Comparison of ENCODE assay signal across 10 mouse cellular contexts in genomic region chr7:49190231-49190985, GRCm38 (mm10).
DNase-seq lines count a peak whose midpoint lies in the region; ATAC-seq and TF ChIP-seq lines count a peak whose summit lies in the region.
"Had no signal": no experiment of that assay in that cellular context is flagged by ENCODE, and none has a peak within 500 bp of the region (broad histone marks: within the 10 kb centered on the region; RNA-seq: fewer than 3 reads in every experiment).

No protein-coding gene starts in this region.

- H3K4me2 ChIP-seq in hindbrain, embryonic 12.5 days (replicated peaks) = no peak overlapping the region
- H3K4me2 ChIP-seq in midbrain, embryonic 12.5 days (replicated peaks) = no peak overlapping the region
- H3K4me2 ChIP-seq in intestine, embryonic 15.5 days (replicated peaks) = no peak overlapping the region
- no peak overlapping the region for H3K4me2 ChIP-seq in stomach, postnatal 0 days (replicated peaks; ENCODE audit: low read depth)

- DNase-seq in hindbrain, embryonic 10.5 days (ENCODE audit: low spot score) = no peak
- peak; percentile 95 for DNase-seq in brain, adult 2 months (ENCODE audit: low read depth, low spot score)
- DNase-seq in thymus, postnatal 4 days = no peak
- DNase-seq in stomach, postnatal 0 days (ENCODE audit: low spot score) = no peak
- DNase-seq: heart, adult 11 months had no signal

- no peaks in the 10 kb centered on the region for H3K9me3 ChIP-seq in hindbrain, embryonic 12.5 days (replicated peaks)
- H3K9me3 ChIP-seq in hindbrain, embryonic 10.5 days = no peaks in the 10 kb centered on the region
- H3K9me3 ChIP-seq in midbrain, embryonic 12.5 days = no peaks in the 10 kb centered on the region
- no peaks in the 10 kb centered on the region for H3K9me3 ChIP-seq in intestine, embryonic 15.5 days
- H3K9me3 ChIP-seq in stomach, postnatal 0 days (ENCODE audit: control insufficient read depth, low read length) = no peaks in the 10 kb centered on the region

- no peak for TF ChIP-seq EP300 in stomach, postnatal 0 days (optimal IDR thresholded peaks at IDR 0.05)

- TF ChIP-seq CTCF in stomach, postnatal 0 days (IDR thresholded peaks at IDR 0.05; ENCODE audit: low read depth) = no peak

- H3K36me3 ChIP-seq in hindbrain, embryonic 12.5 days = no peaks in the 10 kb centered on the region
- H3K36me3 ChIP-seq in hindbrain, embryonic 10.5 days = no peaks in the 10 kb centered on the region
- H3K36me3 ChIP-seq in midbrain, embryonic 12.5 days = no peaks in the 10 kb centered on the region
- no peaks in the 10 kb centered on the region for H3K36me3 ChIP-seq in intestine, embryonic 15.5 days
- no peaks in the 10 kb centered on the region for H3K36me3 ChIP-seq in stomach, postnatal 0 days (ENCODE audit: control insufficient read depth, insufficient read depth, low read length)

- 80% methylated on average over 4 of the region's 4 CpGs for WGBS in hindbrain, embryonic 12.5 days
- WGBS in hindbrain, embryonic 10.5 days = 83% methylated on average over 4 of the region's 4 CpGs
- 78% methylated on average over 4 of the region's 4 CpGs for WGBS in midbrain, embryonic 12.5 days
- 69% methylated on average over 4 of the region's 4 CpGs for WGBS in intestine, embryonic 15.5 days
- 63% methylated on average over 4 of the region's 4 CpGs for WGBS in stomach, postnatal 0 days

- no peaks in the 10 kb centered on the region for H3K27me3 ChIP-seq in hindbrain, embryonic 12.5 days
- no peaks in the 10 kb centered on the region for H3K27me3 ChIP-seq in hindbrain, embryonic 10.5 days (ENCODE audit: insufficient read depth, poor library complexity, severe bottlenecking)
- no peaks in the 10 kb centered on the region for H3K27me3 ChIP-seq in midbrain, embryonic 12.5 days
- no peaks in the 10 kb centered on the region for H3K27me3 ChIP-seq in intestine, embryonic 15.5 days (replicated peaks)
- no peaks in the 10 kb centered on the region for H3K27me3 ChIP-seq in stomach, postnatal 0 days (ENCODE audit: control insufficient read depth, insufficient read depth, low read length)

- peaks cover 46% of the 10 kb centered on the region for H3K4me1 ChIP-seq in hindbrain, embryonic 12.5 days
- H3K4me1 ChIP-seq in hindbrain, embryonic 10.5 days (replicated peaks) = peaks cover 29% of the 10 kb centered on the region
- H3K4me1 ChIP-seq in midbrain, embryonic 12.5 days = peaks cover 33% of the 10 kb centered on the region
- H3K4me1 ChIP-seq in intestine, embryonic 15.5 days (replicated peaks) = peaks cover 5% of the 10 kb centered on the region; the same call in 1 of the 2 replicates
- no peaks in the 10 kb centered on the region for H3K4me1 ChIP-seq in stomach, postnatal 0 days (replicated peaks; ENCODE audit: control insufficient read depth, insufficient read depth)

- H3K9ac ChIP-seq in hindbrain, embryonic 12.5 days = no peak overlapping the region
- H3K9ac ChIP-seq in midbrain, embryonic 12.5 days (replicated peaks) = no peak overlapping the region
- H3K9ac ChIP-seq in intestine, embryonic 15.5 days = no peak overlapping the region
- no peak overlapping the region for H3K9ac ChIP-seq in stomach, postnatal 0 days (ENCODE audit: low read length)

- ATAC-seq in hindbrain, embryonic 12.5 days (ENCODE audit: low FRiP score) = peak; percentile 8; the same call in 1 of the 2 replicates
- peak; percentile 60 for ATAC-seq in common myeloid progenitor, adult 5-6 weeks (replicated peaks; ENCODE audit: low read depth, poor library complexity, severe bottlenecking)
- no peak for ATAC-seq in midbrain, embryonic 12.5 days (ENCODE audit: low FRiP score, low read depth)
- no peak for ATAC-seq in intestine, embryonic 15.5 days
- ATAC-seq in stomach, postnatal 0 days (ENCODE audit: low FRiP score, low TSS enrichment) = no peak
- ATAC-seq: inflammation-experienced regulatory T-cells, adult 6 months had no signal

- no peak overlapping the region for H3K4me3 ChIP-seq in hindbrain, embryonic 12.5 days
- no peak overlapping the region for H3K4me3 ChIP-seq in hindbrain, embryonic 10.5 days
- no peak overlapping the region for H3K4me3 ChIP-seq in midbrain, embryonic 12.5 days
- H3K4me3 ChIP-seq in intestine, embryonic 15.5 days (replicated peaks) = no peak overlapping the region
- no peak overlapping the region for H3K4me3 ChIP-seq in stomach, postnatal 0 days (ENCODE audit: low read depth, low read length)

- H3K27ac ChIP-seq in hindbrain, embryonic 12.5 days = peak overlapping the region; percentile 71
- no peak overlapping the region for H3K27ac ChIP-seq in hindbrain, embryonic 10.5 days
- H3K27ac ChIP-seq in midbrain, embryonic 12.5 days (replicated peaks) = peak overlapping the region; percentile 53
- no peak overlapping the region for H3K27ac ChIP-seq in intestine, embryonic 15.5 days
- H3K27ac ChIP-seq in stomach, postnatal 0 days (replicated peaks) = no peak overlapping the region

Comparison
In these comparisons a context has a peak if more than half of its experiments do, and no peak if none do; other contexts are left out.
1. H3K27ac ChIP-seq: peak in hindbrain, embryonic 12.5 days (single experiment) and midbrain, embryonic 12.5 days (single experiment); none in hindbrain, embryonic 10.5 days (single experiment), intestine, embryonic 15.5 days (single experiment) and stomach, postnatal 0 days (single experiment).
2. ATAC-seq: peak in hindbrain, embryonic 12.5 days (single experiment) and common myeloid progenitor, adult 5-6 weeks (single experiment); none in midbrain, embryonic 12.5 days (single experiment), intestine, embryonic 15.5 days (single experiment) and stomach, postnatal 0 days (single experiment).